Mouse (Mus musculus): ENCODE measurements around the gene Bok. TPM values are rescaled to one million over a fixed set of nuclear protein-coding genes. Genes with fewer than 3 reads are reported as not detected.

The Bok gene
- total and polyA plus RNA-seq, 3 experiments, result 3.0 to 9.0 (median 3.1) TPM

DNA sequence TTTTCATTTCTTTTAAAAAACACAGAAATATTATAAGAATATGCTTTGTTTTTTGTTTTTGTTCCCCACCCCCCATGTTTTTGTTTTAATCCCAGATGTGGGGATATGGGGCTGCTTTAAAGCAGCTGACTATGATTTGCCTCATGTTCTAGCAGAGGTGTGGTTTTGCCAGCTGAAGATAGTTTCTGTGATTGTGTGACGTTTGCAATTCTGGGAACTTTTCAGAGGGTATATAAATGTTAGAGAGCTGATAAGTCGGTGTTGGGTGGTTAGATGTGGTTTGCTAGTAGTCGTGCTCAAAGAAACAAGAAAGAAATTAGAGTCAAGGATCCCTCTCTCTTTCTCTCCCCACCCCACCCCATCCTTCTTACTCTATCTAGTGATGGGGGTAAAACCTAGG, 50.4 kb downstream of the Bok start:
- no peak overlapping the region for H3K27ac ChIP-seq
- 91% methylated on average over 3 of the region's 3 CpGs for WGBS
- peaks cover 2% of the 10 kb centered on the region; the same call in 1 of the 2 replicates for H3K4me1 ChIP-seq (ENCODE audit: control insufficient read depth, insufficient read depth, low read length)
- no peak overlapping the region for H3K9ac ChIP-seq (ENCODE audit: low read depth, low read length)
- intact Hi-C loops (cut with DNase I), result no loop called here
- no peaks in the 10 kb centered on the region; the same call in 1 of the 2 replicates for H3K79me2 ChIP-seq (replicated peaks; ENCODE audit: control insufficient read depth, insufficient read depth, low read length)
- H3K27me3 ChIP-seq (ENCODE audit: control insufficient read depth, insufficient read depth, low read length), result no peaks in the 10 kb centered on the region
- no peak for DNase-seq
- no peaks in the 10 kb centered on the region for H3K36me3 ChIP-seq (ENCODE audit: control insufficient read depth, insufficient read depth, low read length)
- no peak overlapping the region for H3K4me3 ChIP-seq
- TF ChIP-seq POLR2A (IDR thresholded peaks at IDR 0.05; ENCODE audit: insufficient read depth, low read depth, low read length) (no peak), EP300 (IDR thresholded peaks at IDR 0.05; ENCODE audit: insufficient read depth, low read depth, low read length) (no peak), CTCF (IDR thresholded peaks at IDR 0.05) (no peak)

DNA sequence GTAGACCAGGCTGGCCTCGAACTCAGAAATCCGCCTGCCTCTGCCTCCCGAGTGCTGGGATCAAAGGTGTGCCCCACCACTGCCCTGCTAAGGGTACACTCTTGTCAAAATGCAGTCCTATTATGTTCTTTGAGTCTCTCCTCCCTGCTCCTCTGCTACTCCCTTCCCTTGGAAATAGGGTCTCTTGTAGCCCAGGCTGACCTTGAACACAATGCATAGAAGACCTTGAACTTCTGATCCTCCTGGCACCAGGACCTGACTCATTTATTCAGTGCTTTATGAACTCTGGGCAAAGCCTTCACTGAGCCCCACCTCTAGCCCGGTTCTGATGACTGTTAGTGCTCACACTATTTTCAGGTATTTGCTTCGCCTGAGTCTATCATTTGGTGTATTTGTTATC, 52.3 kb downstream of the Bok start:
- no peak overlapping the region for H3K4me3 ChIP-seq
- H3K4me1 ChIP-seq (ENCODE audit: control insufficient read depth, insufficient read depth, low read length), result peaks cover 4% of the 10 kb centered on the region
- no peak overlapping the region for H3K27ac ChIP-seq
- intact Hi-C loops (cut with DNase I), result no loop called here
- no peak for DNase-seq
- no peak overlapping the region for H3K9ac ChIP-seq (ENCODE audit: low read depth, low read length)
- 93% methylated on average over 5 of the region's 5 CpGs for WGBS
- peaks cover 5% of the 10 kb centered on the region for H3K36me3 ChIP-seq (ENCODE audit: control insufficient read depth, insufficient read depth, low read length)
- H3K79me2 ChIP-seq (replicated peaks; ENCODE audit: control insufficient read depth, insufficient read depth, low read length), result no peaks in the 10 kb centered on the region; the same call in 1 of the 2 replicates
- no peaks in the 10 kb centered on the region for H3K27me3 ChIP-seq (ENCODE audit: control insufficient read depth, insufficient read depth, low read length)
- TF ChIP-seq EP300 (IDR thresholded peaks at IDR 0.05; ENCODE audit: insufficient read depth, low read depth, low read length) (no peak), POLR2A (IDR thresholded peaks at IDR 0.05; ENCODE audit: insufficient read depth, low read depth, low read length) (no peak), CTCF (IDR thresholded peaks at IDR 0.05) (no peak)

DNA sequence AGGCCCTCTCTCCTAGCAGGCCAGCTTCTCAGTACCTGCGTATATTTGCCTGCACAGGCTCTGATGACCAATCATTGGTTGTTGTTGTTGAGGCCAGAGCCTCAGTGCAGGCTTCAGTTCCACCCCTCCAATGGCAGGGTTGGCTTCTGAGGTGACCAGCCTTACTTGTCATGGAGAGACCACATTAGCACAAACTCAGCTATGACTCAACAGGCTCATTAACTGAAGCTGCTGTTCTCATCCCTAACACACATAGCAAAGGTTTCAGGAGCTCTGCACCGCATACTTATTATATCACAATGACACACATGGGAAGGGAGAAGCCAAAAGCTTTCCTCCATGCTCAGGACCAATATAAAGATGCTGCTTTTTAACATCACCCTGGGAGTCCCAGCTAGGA, 55.2 kb downstream of the Bok start:
- Histone ChIP-seq H3K27ac (no peak overlapping the region), H3K4me1 (ENCODE audit: control insufficient read depth, insufficient read depth, low read length) (peaks cover 4% of the 10 kb centered on the region), H3K27me3 (ENCODE audit: control insufficient read depth, insufficient read depth, low read length) (no peaks in the 10 kb centered on the region), H3K4me3 (no peak overlapping the region), H3K36me3 (ENCODE audit: control insufficient read depth, insufficient read depth, low read length) (peaks cover 5% of the 10 kb centered on the region), H3K9ac (ENCODE audit: low read depth, low read length) (no peak overlapping the region), H3K79me2 (replicated peaks; ENCODE audit: control insufficient read depth, insufficient read depth, low read length) (no peaks in the 10 kb centered on the region; the same call in 1 of the 2 replicates)
- WGBS, result 86% methylated on average over 2 of the region's 2 CpGs
- no peak for DNase-seq
- no peak for TF ChIP-seq POLR2A (IDR thresholded peaks at IDR 0.05; ENCODE audit: insufficient read depth, low read depth, low read length)
- no peak for TF ChIP-seq CTCF (IDR thresholded peaks at IDR 0.05)
- TF ChIP-seq EP300 (IDR thresholded peaks at IDR 0.05; ENCODE audit: insufficient read depth, low read depth, low read length), result no peak
- intact Hi-C loops (cut with DNase I), result no loop called here

GRCm38 (mm10) chr1:93741987-93742386, 56.5 kb downstream of the Bok start:
- Histone ChIP-seq H3K79me2 (replicated peaks; ENCODE audit: control insufficient read depth, insufficient read depth, low read length) (no peaks in the 10 kb centered on the region; the same call in 1 of the 2 replicates), H3K27ac (no peak overlapping the region), H3K9ac (ENCODE audit: low read depth, low read length) (no peak overlapping the region), H3K36me3 (ENCODE audit: control insufficient read depth, insufficient read depth, low read length) (peaks cover 8% of the 10 kb centered on the region), H3K27me3 (ENCODE audit: control insufficient read depth, insufficient read depth, low read length) (no peaks in the 10 kb centered on the region), H3K4me1 (ENCODE audit: control insufficient read depth, insufficient read depth, low read length) (peaks cover 4% of the 10 kb centered on the region), H3K4me3 (no peak overlapping the region)
- no peak for DNase-seq
- no peak for TF ChIP-seq POLR2A (IDR thresholded peaks at IDR 0.05; ENCODE audit: insufficient read depth, low read depth, low read length)
- TF ChIP-seq CTCF (IDR thresholded peaks at IDR 0.05), result no peak
- TF ChIP-seq EP300 (IDR thresholded peaks at IDR 0.05; ENCODE audit: insufficient read depth, low read depth, low read length), result no peak
- whole genome bisulfite sequencing, result 23% methylated on average over 4 of the region's 4 CpGs
- intact Hi-C loops (cut with DNase I), result no loop called here

DNA sequence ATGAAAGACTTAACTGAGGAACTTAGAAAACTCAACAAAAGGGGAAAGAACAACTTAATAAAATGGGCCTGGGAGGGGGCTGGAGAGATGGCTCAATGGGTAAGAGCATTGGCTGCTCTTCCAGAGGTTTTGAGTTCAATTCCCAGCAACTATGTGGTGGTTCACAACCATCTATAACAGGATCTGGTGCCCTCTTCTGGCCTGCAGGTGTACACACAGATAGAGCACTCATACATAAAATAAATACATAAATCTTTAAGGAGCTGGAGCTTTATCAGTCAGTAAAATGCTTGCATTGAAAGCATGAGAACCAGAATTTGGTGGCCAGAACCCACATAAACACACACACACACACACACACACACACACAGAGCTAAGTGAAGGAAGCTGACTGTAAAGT, 57.5 kb downstream of the Bok start:
- no peak for DNase-seq
- intact Hi-C loops (cut with DNase I), result no loop called here
- H3K27ac ChIP-seq, result no peak overlapping the region

More for the DNA sequence above, 57.5 kb downstream of the Bok start:
- Histone ChIP-seq H3K4me1 (ENCODE audit: control insufficient read depth, insufficient read depth, low read length) (peaks cover 4% of the 10 kb centered on the region), H3K4me3 (no peak overlapping the region), H3K36me3 (ENCODE audit: control insufficient read depth, insufficient read depth, low read length) (peaks cover 8% of the 10 kb centered on the region), H3K27me3 (ENCODE audit: control insufficient read depth, insufficient read depth, low read length) (no peaks in the 10 kb centered on the region), H3K79me2 (replicated peaks; ENCODE audit: control insufficient read depth, insufficient read depth, low read length) (no peaks in the 10 kb centered on the region; the same call in 1 of the 2 replicates), H3K9ac (ENCODE audit: low read depth, low read length) (no peak overlapping the region)
- TF ChIP-seq POLR2A (IDR thresholded peaks at IDR 0.05; ENCODE audit: insufficient read depth, low read depth, low read length), result no peak
- TF ChIP-seq CTCF (IDR thresholded peaks at IDR 0.05), result peak; percentile 46
- no peak for TF ChIP-seq EP300 (IDR thresholded peaks at IDR 0.05; ENCODE audit: insufficient read depth, low read depth, low read length)

Other genes with a start within 250 kb of the Bok start
- gene Hdlbp, start 206.8 kb upstream of the Bok start, total RNA-seq (2021), result 100 to 1,000 TPM; 507 to 604 TPM
- 131 and 247 TPM in 2 replicates for gene Hdlbp, start 206.8 kb upstream of the Bok start, polyA plus RNA-seq (2012; rRNA removed)
- 10 to 100 TPM; 18.5 to 21.5 TPM for gene Farp2, start 173.6 kb upstream of the Bok start, total RNA-seq (2021)
- gene Farp2, start 173.6 kb upstream of the Bok start, polyA plus RNA-seq (2012; rRNA removed), result 6.6 and 13.0 TPM in 2 replicates
- gene Stk25, start 27.0 kb upstream of the Bok start, total RNA-seq (2021), result 100 to 1,000 TPM in 1 of 2 experiments, 10 to 100 TPM in 1; 81.2 to 104 TPM
- 90.4 and 143 TPM in 2 replicates for gene Stk25, start 27.0 kb upstream of the Bok start, polyA plus RNA-seq (2012; rRNA removed)
- 10 to 100 TPM; 33.6 to 36.4 TPM for gene Atg4b, start 65.8 kb downstream of the Bok start, total RNA-seq (2021)
- 27.7 and 33.4 TPM in 2 replicates for gene Atg4b, start 65.8 kb downstream of the Bok start, polyA plus RNA-seq (2012; rRNA removed)
- gene Thap4, start 69.2 kb downstream of the Bok start, total RNA-seq (2021), result 10 to 100 TPM; 75.0 to 80.4 TPM
- 69.0 and 76.9 TPM in 2 replicates for gene Thap4, start 69.2 kb downstream of the Bok start, polyA plus RNA-seq (2012; rRNA removed)
- 10 to 100 TPM; 22.2 to 22.4 TPM for gene Dtymk, start 116.3 kb downstream of the Bok start, total RNA-seq (2021)
- 23.6 and 35.4 TPM in 2 replicates for gene Dtymk, start 116.3 kb downstream of the Bok start, polyA plus RNA-seq (2012; rRNA removed)
- 10 to 100 TPM; 13.0 to 15.1 TPM for gene Ing5, start 118.3 kb downstream of the Bok start, total RNA-seq (2021)
- 5.4 and 6.8 TPM in 2 replicates for gene Ing5, start 118.3 kb downstream of the Bok start, polyA plus RNA-seq (2012; rRNA removed)
- gene D2hgdh, start 139.2 kb downstream of the Bok start, total RNA-seq (2021), result 10 to 100 TPM; 32.3 to 35.1 TPM
- gene D2hgdh, start 139.2 kb downstream of the Bok start, polyA plus RNA-seq (2012; rRNA removed), result 64.1 and 72.6 TPM in 2 replicates
- under 1 TPM; 0.65 to 0.93 TPM for gene Gal3st2, start 175.6 kb downstream of the Bok start, total RNA-seq (2021)
- 0.09 and 1.0 TPM in 2 replicates for gene Gal3st2, start 175.6 kb downstream of the Bok start, polyA plus RNA-seq (2012; rRNA removed)
- gene Gal3st2b, start 232.7 kb downstream of the Bok start, total RNA-seq (2021), result under 1 TPM; 0.64 to 0.76 TPM
- 0.32 and 1.7 TPM in 2 replicates for gene Gal3st2b, start 232.7 kb downstream of the Bok start, polyA plus RNA-seq (2012; rRNA removed)